Mouse (Mus musculus): ENCODE measurements around the gene Dach1. TPM values are rescaled to one million over a fixed set of nuclear protein-coding genes. Genes with fewer than 3 reads are reported as not detected.

Dach1 gene
- polyA plus RNA-seq, 1 experiment from 2014 or later = 16.2 TPM

DNA sequence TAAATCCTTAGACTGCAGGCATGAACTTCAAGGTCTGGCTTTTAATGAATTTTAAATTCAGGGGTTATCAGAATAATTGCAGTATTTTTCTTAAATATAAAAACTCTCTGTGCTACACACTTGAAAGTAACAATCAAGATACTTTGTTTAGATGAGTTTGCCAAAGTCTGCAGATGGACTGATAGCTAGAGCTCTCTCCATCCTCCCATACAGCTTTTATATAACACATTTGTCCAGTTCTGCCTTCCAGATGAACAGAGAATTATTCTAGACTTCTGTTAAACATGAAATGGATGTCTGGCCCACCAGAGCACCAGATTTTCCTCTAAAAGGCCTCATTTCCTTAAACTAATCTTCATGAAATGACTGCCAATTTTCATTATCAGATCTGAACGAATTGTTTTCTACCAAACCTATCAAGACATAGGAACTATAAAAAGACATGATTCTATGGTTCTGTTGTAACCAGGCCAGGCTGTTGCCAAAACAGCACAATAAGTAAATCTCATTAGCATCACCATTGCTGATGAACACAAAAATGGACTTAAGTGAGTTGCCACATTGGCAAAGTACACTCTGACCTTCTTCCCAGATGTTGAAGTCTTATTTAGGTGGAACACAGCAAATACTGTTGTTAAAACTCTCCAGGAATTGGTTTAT is 167.4 kb downstream of the Dach1 start:
- no peak overlapping the region for H3K4me3 ChIP-seq
- no peaks in the 10 kb centered on the region for H3K4me1 ChIP-seq (replicated peaks)
- no peaks in the 10 kb centered on the region for H3K36me3 ChIP-seq
- no peaks in the 10 kb centered on the region for H3K27me3 ChIP-seq
- no peak overlapping the region for H3K4me2 ChIP-seq
- no peak overlapping the region for H3K9ac ChIP-seq
- 60% methylated on average over 1 of the region's 1 CpGs for WGBS
- H3K9me3 ChIP-seq = no peaks in the 10 kb centered on the region
- H3K27ac ChIP-seq (replicated peaks) = no peak overlapping the region
- ATAC-seq (ENCODE audit: low FRiP score, low read depth) = no peak

DNA sequence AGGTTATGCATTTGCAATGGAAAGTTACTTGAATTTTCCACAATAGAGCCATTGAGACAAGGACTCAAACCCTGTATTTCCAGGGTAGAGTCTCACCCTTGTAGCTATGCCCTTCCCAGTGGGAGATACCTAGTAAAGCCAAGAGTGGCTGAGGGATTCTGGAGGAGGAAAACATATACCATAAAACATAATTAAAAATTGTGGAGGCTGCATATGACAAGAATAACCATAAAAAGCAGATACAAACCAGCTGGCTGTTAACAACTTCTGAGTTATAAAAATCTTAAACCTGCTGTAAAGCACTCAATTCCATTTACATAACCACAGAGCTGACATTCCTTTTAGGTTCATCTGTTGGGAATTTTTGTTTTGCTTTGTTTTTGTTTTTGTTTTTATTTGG is 171.0 kb downstream of the Dach1 start:
- no peak overlapping the region for H3K4me2 ChIP-seq

DNA sequence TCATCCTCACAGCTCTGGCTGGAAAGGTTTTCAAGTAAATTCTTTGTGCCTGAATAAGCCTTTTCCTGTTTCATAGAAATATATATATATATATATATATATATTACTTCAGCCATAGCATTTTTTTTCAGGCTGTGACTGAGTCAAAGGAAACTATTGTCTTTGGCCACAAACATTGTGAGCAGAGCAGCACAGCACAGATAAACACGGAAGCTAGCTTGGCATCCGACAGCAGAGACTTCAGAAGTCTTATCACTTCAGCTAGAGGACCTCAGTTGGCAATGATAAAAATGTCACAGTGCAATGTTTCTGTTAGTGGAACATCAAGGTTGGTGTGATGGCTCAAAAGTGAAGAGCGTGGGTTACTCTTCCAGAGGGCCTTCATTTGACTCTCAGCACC is 186.3 kb downstream of the Dach1 start:
- Histone ChIP-seq H3K4me3 (no peak overlapping the region), H3K4me2 (no peak overlapping the region), H3K4me1 (replicated peaks) (no peaks in the 10 kb centered on the region), H3K36me3 (no peaks in the 10 kb centered on the region), H3K27ac (replicated peaks) (no peak overlapping the region), H3K9ac (no peak overlapping the region), H3K9me3 (no peaks in the 10 kb centered on the region), H3K27me3 (no peaks in the 10 kb centered on the region)
- WGBS = 84% methylated on average over 3 of the region's 3 CpGs
- no peak for ATAC-seq (ENCODE audit: low FRiP score, low read depth)

More for the DNA sequence above, 171.0 kb downstream of the Dach1 start:
- Histone ChIP-seq H3K27me3 (no peaks in the 10 kb centered on the region), H3K4me1 (replicated peaks) (no peaks in the 10 kb centered on the region), H3K4me3 (no peak overlapping the region), H3K9me3 (no peaks in the 10 kb centered on the region), H3K9ac (no peak overlapping the region), H3K27ac (replicated peaks) (no peak overlapping the region), H3K36me3 (no peaks in the 10 kb centered on the region)
- ATAC-seq (ENCODE audit: low FRiP score, low read depth) = no peak

DNA sequence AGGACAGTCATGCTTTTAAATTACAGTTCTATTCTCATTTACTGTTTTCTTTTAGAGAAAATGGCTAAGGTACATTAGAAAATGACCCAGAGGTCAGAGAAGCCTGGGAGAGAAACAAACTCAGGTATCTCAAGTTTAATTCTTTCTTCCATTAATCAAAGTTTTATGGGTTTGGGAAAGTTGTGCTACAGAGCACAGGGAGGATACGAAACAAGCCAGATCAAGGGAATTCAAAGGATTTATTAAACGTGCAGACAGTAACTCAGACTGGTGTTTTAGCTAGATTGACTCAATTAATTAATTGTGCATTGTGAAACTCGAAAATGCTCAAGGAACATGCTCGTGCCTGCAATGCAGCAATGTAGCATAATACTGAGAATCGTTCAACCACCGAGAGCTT is 186.9 kb downstream of the Dach1 start:
- H3K9me3 ChIP-seq = no peaks in the 10 kb centered on the region
- WGBS = 77% methylated on average over 6 of the region's 6 CpGs
- no peaks in the 10 kb centered on the region for H3K27me3 ChIP-seq
- H3K4me2 ChIP-seq = no peak overlapping the region
- H3K27ac ChIP-seq (replicated peaks) = no peak overlapping the region
- no peak overlapping the region for H3K4me3 ChIP-seq
- no peak overlapping the region for H3K9ac ChIP-seq
- no peak for ATAC-seq (ENCODE audit: low FRiP score, low read depth)
- no peaks in the 10 kb centered on the region for H3K4me1 ChIP-seq (replicated peaks)
- no peaks in the 10 kb centered on the region for H3K36me3 ChIP-seq

DNA sequence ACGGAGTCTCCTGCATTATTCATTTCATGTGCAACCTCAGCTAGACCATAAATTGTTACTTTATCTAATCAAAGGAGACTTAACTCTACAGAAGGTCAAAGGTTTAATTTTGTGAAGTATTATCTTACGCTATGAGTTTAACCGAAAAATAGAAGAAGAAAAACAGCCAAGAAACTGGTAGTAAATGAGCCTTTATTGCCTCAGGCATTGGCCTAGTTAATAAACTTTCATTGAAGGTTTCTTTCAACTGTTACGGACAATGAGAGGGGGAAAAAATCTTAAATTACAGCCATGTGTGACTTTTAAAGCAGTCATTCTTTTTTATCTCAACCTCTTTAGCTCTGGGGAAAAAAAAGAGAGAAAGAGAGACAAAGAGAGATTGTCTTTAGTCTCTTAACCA is 188.7 kb downstream of the Dach1 start:
- H3K9ac ChIP-seq = no peak overlapping the region
- WGBS = 43% methylated on average over 4 of the region's 4 CpGs
- no peaks in the 10 kb centered on the region for H3K36me3 ChIP-seq
- no peak overlapping the region for H3K27ac ChIP-seq (replicated peaks)
- ATAC-seq (ENCODE audit: low FRiP score, low read depth) = no peak
- no peaks in the 10 kb centered on the region for H3K9me3 ChIP-seq
- no peaks in the 10 kb centered on the region for H3K27me3 ChIP-seq
- no peak overlapping the region for H3K4me3 ChIP-seq
- H3K4me1 ChIP-seq (replicated peaks) = no peaks in the 10 kb centered on the region
- no peak overlapping the region for H3K4me2 ChIP-seq

DNA sequence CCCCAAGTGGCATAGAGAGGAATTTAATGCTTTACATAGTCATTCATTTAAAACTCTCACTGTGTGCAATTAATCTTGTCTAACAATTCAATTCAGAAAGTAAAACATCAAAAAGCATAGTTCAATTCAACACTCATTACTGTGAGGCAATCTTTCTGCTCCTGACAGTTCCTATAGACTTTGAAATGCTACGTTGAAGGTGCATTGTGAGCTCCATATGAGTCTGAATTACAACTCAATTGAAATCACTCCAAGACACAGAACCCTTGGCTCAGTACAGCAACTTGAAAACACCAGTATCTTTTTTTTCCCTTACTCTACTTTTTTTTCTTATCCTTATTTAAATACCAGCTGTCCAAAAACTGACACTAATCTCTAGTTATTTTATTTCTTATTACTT is 193.5 kb downstream of the Dach1 start:
- Histone ChIP-seq H3K4me2 (no peak overlapping the region), H3K9ac (no peak overlapping the region), H3K4me3 (no peak overlapping the region), H3K27ac (replicated peaks) (no peak overlapping the region), H3K9me3 (no peaks in the 10 kb centered on the region), H3K27me3 (no peaks in the 10 kb centered on the region), H3K4me1 (replicated peaks) (0 out of 2 replicates have a peak, but pooled peaks cover 2% of the 10 kb centered on the region), H3K36me3 (no peaks in the 10 kb centered on the region)
- ATAC-seq (ENCODE audit: low FRiP score, low read depth) = no peak
- 15% methylated on average over 1 of the region's 1 CpGs for WGBS

DNA sequence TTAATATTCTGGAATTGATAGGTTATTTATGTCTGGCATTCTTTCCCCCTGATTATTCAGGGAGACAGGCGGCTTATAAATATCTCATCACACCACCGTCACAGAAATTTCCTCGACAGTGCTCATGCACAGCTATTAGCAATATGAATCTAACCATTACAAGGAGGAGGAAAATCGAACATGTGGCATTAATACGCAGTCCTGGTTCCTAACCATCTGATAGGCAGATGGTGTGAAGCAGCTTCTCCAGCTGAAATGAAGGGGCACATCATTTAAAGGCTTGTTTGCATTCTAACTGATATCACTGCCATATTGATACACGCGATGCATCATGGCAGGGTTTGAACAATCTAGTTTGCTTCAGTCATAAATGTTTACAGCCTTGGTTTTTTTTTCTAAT is 194.1 kb downstream of the Dach1 start:
- Histone ChIP-seq H3K27me3 (no peaks in the 10 kb centered on the region), H3K4me1 (replicated peaks) (0 out of 2 replicates have a peak, but pooled peaks cover 2% of the 10 kb centered on the region), H3K4me2 (no peak overlapping the region), H3K9me3 (no peaks in the 10 kb centered on the region), H3K36me3 (no peaks in the 10 kb centered on the region), H3K9ac (no peak overlapping the region), H3K4me3 (no peak overlapping the region), H3K27ac (replicated peaks) (no peak overlapping the region)
- 37% methylated on average over 7 of the region's 7 CpGs for WGBS
- no peak for ATAC-seq (ENCODE audit: low FRiP score, low read depth)

DNA sequence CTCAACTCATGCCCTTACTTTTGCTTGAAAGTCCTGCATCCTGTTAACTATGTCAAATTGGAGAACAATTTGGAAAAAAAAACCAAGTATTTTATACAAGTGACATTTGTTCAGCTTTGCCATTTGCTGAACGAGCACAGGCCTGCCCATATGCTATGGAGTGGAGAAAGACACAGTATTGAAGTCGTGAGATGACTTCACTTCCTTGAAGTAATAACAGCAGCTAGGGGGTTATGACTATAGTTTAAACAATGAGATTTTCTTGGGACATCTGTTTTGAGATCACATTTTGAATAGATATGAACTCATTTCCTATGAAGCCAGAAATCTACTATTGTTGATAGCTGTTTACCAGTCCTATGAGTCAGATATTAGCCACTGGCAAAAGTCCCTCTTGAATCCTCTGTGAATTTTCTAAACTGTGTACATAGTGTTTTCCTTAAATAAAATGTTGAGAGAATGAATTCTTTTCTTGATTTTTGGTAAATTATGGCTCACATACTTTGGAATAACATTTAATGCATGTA is 205.0 kb downstream of the Dach1 start:
- Histone ChIP-seq H3K4me3 (no peak overlapping the region), H3K9me3 (no peaks in the 10 kb centered on the region), H3K27ac (replicated peaks) (no peak overlapping the region), H3K4me2 (no peak overlapping the region), H3K27me3 (no peaks in the 10 kb centered on the region), H3K4me1 (replicated peaks) (peaks cover 5% of the 10 kb centered on the region; the same call in 1 of the 2 replicates), H3K9ac (no peak overlapping the region), H3K36me3 (no peaks in the 10 kb centered on the region)
- WGBS = 47% methylated on average over 2 of the region's 2 CpGs
- ATAC-seq (ENCODE audit: low FRiP score, low read depth) = no peak

DNA sequence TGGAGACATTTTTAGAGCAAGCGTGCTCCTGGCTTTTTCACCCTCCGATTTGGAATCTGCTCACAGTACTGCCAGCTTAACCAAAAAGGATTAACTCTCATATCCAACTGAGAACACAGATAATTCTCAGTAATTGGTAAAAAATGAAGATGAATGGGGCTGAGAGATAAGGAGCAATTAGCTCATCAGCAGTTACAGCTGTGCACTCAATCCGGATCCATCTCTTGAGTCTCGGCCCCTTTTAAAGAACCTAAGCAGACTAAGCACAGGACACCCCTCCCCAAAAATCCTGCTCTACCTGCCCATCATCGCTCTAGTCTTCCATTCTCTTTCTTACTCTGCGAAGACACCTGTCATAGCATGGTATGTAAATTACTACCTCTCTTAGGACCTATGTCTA is 205.9 kb downstream of the Dach1 start:
- no peak overlapping the region for H3K9ac ChIP-seq
- H3K4me3 ChIP-seq = no peak overlapping the region
- 54% methylated on average over 6 of the region's 6 CpGs for WGBS
- no peak overlapping the region for H3K27ac ChIP-seq (replicated peaks)
- H3K4me2 ChIP-seq = no peak overlapping the region
- H3K9me3 ChIP-seq = no peaks in the 10 kb centered on the region
- no peaks in the 10 kb centered on the region for H3K36me3 ChIP-seq
- H3K4me1 ChIP-seq (replicated peaks) = peaks cover 5% of the 10 kb centered on the region; the same call in 1 of the 2 replicates
- ATAC-seq (ENCODE audit: low FRiP score, low read depth) = peak; percentile 65; the same call in 1 of the 2 replicates
- H3K27me3 ChIP-seq = no peaks in the 10 kb centered on the region

DNA sequence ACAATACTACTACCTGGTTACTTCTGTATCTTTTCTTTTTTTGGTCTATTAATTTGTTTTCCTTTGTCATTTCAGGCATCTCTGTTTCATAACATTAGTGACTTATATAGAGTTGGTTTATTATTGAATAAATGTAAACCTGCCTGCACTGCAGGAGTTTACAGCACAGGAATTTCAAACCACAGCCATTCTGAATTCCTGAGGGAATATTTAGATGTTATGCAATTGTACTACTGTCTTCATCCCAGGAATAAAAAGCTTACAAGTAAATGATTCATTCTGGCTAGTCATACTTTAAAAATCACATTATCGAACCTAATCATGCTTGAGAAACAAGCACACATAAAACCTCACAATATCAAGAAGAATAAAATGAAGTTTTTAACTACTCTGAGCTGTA is 213.2 kb downstream of the Dach1 start:
- peaks cover 5% of the 10 kb centered on the region; the same call in 1 of the 2 replicates for H3K4me1 ChIP-seq (replicated peaks)
- no peaks in the 10 kb centered on the region for H3K36me3 ChIP-seq
- WGBS = 91% methylated on average over 1 of the region's 1 CpGs
- H3K4me2 ChIP-seq = no peak overlapping the region
- H3K9me3 ChIP-seq = no peaks in the 10 kb centered on the region
- no peak overlapping the region for H3K27ac ChIP-seq (replicated peaks)
- ATAC-seq (ENCODE audit: low FRiP score, low read depth) = no peak
- H3K4me3 ChIP-seq = no peak overlapping the region
- no peak overlapping the region for H3K9ac ChIP-seq
- H3K27me3 ChIP-seq = no peaks in the 10 kb centered on the region

DNA sequence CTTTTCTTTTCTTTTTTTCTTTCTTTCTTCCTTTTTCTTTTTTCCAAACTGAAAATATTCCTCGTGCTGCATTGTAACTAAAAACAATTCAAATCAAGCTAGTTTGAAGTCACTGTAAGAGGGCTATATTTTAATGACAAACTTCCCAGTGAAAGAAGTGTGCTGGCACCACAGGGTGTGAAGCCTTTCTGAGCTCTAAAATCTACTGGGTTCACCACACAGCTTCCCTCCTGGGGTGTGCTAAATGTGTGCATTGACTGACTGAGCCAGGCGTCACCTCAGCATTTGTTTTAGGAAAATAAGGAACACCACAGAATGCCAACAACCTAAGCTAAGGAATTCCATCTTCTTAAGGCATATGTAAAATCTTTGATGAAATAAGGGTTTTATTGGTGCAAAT is 224.1 kb downstream of the Dach1 start:
- no peaks in the 10 kb centered on the region for H3K27me3 ChIP-seq
- H3K9me3 ChIP-seq = no peaks in the 10 kb centered on the region
- no peaks in the 10 kb centered on the region for H3K4me1 ChIP-seq (replicated peaks)
- H3K4me3 ChIP-seq = no peak overlapping the region
- H3K9ac ChIP-seq = no peak overlapping the region
- 37% methylated on average over 2 of the region's 2 CpGs for WGBS
- no peak overlapping the region for H3K27ac ChIP-seq (replicated peaks)
- no peak for ATAC-seq (ENCODE audit: low FRiP score, low read depth)
- H3K36me3 ChIP-seq = no peaks in the 10 kb centered on the region
- H3K4me2 ChIP-seq = no peak overlapping the region

DNA sequence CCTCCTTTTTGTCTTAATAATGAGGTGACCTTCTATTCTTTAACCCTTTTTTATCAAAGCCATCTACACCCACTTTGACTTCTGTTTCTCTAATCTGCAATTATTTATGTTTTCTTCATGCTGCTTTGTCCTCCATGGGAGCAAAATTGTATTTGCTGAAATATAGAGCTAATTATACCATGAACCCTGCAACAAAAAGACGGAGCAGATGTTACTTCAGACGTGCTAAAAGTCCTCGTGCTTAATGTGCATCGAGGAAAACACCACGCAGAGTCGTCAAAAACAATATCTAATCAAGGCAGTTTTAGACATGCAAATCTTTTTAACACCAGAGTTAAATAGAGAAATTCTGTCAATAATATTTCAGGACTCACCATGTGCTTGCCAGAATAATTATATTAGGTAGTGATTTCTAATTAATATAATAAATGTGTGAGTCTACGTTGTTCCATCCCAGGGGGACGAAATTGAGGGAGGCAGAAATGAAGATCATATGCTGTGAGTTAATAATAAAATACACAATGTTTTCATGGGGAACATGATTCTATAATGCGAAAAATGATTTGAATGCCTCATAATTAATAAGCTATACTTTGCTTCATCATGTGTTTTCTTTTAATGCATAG is 224.8 kb downstream of the Dach1 start:
- H3K9me3 ChIP-seq = no peaks in the 10 kb centered on the region
- H3K4me3 ChIP-seq = no peak overlapping the region
- ATAC-seq (ENCODE audit: low FRiP score, low read depth) = no peak
- no peak overlapping the region for H3K9ac ChIP-seq
- no peak overlapping the region for H3K4me2 ChIP-seq
- H3K27me3 ChIP-seq = no peaks in the 10 kb centered on the region
- H3K36me3 ChIP-seq = no peaks in the 10 kb centered on the region
- WGBS = 26% methylated on average over 9 of the region's 9 CpGs
- no peak overlapping the region for H3K27ac ChIP-seq (replicated peaks)
- no peaks in the 10 kb centered on the region for H3K4me1 ChIP-seq (replicated peaks)

All from hindbrain, embryonic 15.5 days (tissue).